Mouse (Mus musculus) liver, adult 2 months (tissue): ENCODE data around the gene Dram1.

Experiments
- CTCF ChIP-seq: fragments of 200-500 bp; IDR thresholded peaks from 2 replicates; pipeline ENCODE4 v1.5.1; 2011; ENCODE audit warnings: low read depth, low read length, control low read depth
- POLR2A ChIP-seq: fragments of 200-500 bp; IDR thresholded peaks from 2 replicates; pipeline ENCODE4 v1.6.1; 2011; ENCODE audit warnings: low read length, control low read depth; ENCODE audit not compliant: insufficient read depth; ENCODE audit errors: extremely low read depth

GRCm38 (mm10) chr10:88381286-88381685, 2.4 kb upstream of the Dram1 start:
- TF ChIP-seq CTCF (no peak), POLR2A (no peak)
